Mouse (Mus musculus): Measurements from ENCODE around the gene Rnf217. TPM values are rescaled to one million over a fixed set of nuclear protein-coding genes. Genes with fewer than 3 reads are reported as not detected.
A peak's percentile ranks its signal among the peaks of the same experiment; 100 is the strongest.

Gene Rnf217
- polyA plus RNA-seq, 1 experiment from 2014 or later, result 1.5 TPM

DNA sequence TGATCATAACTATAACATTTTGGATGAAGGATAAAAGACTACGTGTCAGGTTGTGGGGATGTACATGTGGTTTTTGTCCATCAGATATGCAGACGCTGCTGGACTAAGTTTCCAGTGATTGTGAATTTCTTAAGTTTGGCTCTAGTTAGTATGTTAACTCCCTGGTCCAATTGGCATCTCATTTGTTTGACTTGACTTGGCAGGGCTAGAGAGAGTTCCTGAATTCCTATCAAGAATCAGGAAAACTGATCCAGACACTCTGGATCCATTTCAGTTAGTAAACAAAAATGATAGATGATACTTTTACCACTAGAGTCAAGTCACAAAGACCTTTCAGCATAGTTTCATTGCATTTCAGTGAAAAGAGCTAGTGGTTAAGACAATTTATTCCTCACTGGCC lies 112.1 kb downstream of the Rnf217 start:
- Histone ChIP-seq H3K9ac (ENCODE audit: low read depth, low read length) (no peak overlapping the region), H3K36me3 (ENCODE audit: control insufficient read depth, insufficient read depth, low read length) (0 out of 2 replicates have a peak, but pooled peaks cover 5% of the 10 kb centered on the region), H3K9me3 (replicated peaks; ENCODE audit: control insufficient read depth, low read length, poor library complexity, severe bottlenecking) (no peaks in the 10 kb centered on the region), H3K4me1 (ENCODE audit: control insufficient read depth, insufficient read depth, low read length) (no peaks in the 10 kb centered on the region), H3K4me3 (ENCODE audit: low read depth, low read length) (no peak overlapping the region), H3K4me2 (ENCODE audit: low read length) (no peak overlapping the region), H3K27me3 (ENCODE audit: control insufficient read depth, insufficient read depth, low read depth, low read length) (no peaks in the 10 kb centered on the region), H3K27ac (ENCODE audit: low read length) (no peak overlapping the region)
- 91% methylated on average over 2 of the region's 2 CpGs for WGBS
- no peak for ATAC-seq

GRCm38 (mm10) chr10:31495826-31496225 lies 113.2 kb downstream of the Rnf217 start:
- H3K4me1 ChIP-seq (ENCODE audit: control insufficient read depth, insufficient read depth, low read length), result no peaks in the 10 kb centered on the region
- H3K27ac ChIP-seq (ENCODE audit: low read length), result no peak overlapping the region
- no peak overlapping the region for H3K4me2 ChIP-seq (ENCODE audit: low read length)
- H3K9ac ChIP-seq (ENCODE audit: low read depth, low read length), result no peak overlapping the region
- H3K4me3 ChIP-seq (ENCODE audit: low read depth, low read length), result no peak overlapping the region
- H3K9me3 ChIP-seq (replicated peaks; ENCODE audit: control insufficient read depth, low read length, poor library complexity, severe bottlenecking), result no peaks in the 10 kb centered on the region
- ATAC-seq, result no peak
- 89% methylated on average over 3 of the region's 3 CpGs for WGBS
- no peaks in the 10 kb centered on the region for H3K27me3 ChIP-seq (ENCODE audit: control insufficient read depth, insufficient read depth, low read depth, low read length)
- 0 out of 2 replicates have a peak, but pooled peaks cover 5% of the 10 kb centered on the region for H3K36me3 ChIP-seq (ENCODE audit: control insufficient read depth, insufficient read depth, low read length)

- no peaks in the 10 kb centered on the region for H3K4me1 ChIP-seq (ENCODE audit: control insufficient read depth, insufficient read depth, low read length)
- 94% methylated on average over 1 of the region's 1 CpGs for WGBS
- no peak overlapping the region for H3K27ac ChIP-seq (ENCODE audit: low read length)
- no peak overlapping the region for H3K9ac ChIP-seq (ENCODE audit: low read depth, low read length)
- no peak overlapping the region for H3K4me2 ChIP-seq (ENCODE audit: low read length)
- H3K9me3 ChIP-seq (replicated peaks; ENCODE audit: control insufficient read depth, low read length, poor library complexity, severe bottlenecking), result no peaks in the 10 kb centered on the region
- no peak for ATAC-seq
- H3K36me3 ChIP-seq (ENCODE audit: control insufficient read depth, insufficient read depth, low read length), result 0 out of 2 replicates have a peak, but pooled peaks cover 5% of the 10 kb centered on the region
- H3K27me3 ChIP-seq (ENCODE audit: control insufficient read depth, insufficient read depth, low read depth, low read length), result no peaks in the 10 kb centered on the region
- H3K4me3 ChIP-seq (ENCODE audit: low read depth, low read length), result no peak overlapping the region
Observed at GRCm38 (mm10) chr10:31494296-31494695, 114.7 kb downstream of the Rnf217 start.

DNA sequence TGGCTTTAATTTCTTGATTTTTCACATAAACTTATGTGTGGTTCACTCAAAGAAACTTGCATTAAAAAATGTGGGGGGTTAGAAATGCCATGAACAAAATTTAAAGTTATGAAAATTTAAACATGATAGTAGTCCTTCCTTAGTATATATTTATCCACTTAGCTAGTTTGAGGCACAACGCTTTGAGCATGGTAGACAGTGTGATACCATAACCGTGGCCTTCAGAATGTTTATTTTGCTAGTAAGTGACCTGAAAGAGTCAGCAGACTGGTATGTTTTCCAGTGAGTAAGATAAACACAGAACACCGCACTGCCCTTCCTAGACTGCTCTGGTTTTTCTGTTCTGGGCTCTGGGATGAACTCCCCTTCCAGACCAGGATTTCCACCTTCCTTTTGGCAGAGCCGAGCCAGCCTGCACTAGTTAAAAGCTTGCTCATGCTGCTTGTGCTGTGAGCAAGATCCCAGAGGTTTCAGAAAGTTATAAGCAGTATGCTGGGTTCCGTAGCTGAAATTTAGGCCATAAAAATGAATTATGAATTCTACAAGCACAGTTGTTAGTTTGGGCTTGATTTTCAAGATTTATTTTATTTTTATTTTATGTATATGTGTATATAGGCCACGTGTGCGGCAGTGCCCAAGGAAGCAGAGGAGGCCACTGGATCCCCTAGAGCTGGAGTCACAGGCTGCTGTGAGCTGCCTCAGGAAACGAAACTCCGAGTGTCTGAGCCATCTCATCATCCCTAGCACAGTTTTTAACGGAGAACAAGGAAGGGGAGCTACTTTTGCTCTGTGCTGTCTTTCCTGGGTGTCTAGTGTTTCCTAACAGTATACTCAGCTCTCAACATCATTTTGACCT lies 141.7 kb downstream of the Rnf217 start:
- Histone ChIP-seq H3K9ac (ENCODE audit: low read depth, low read length) (no peak overlapping the region), H3K36me3 (ENCODE audit: control insufficient read depth, insufficient read depth, low read length) (no peaks in the 10 kb centered on the region), H3K4me3 (ENCODE audit: low read depth, low read length) (no peak overlapping the region), H3K27ac (ENCODE audit: low read length) (no peak overlapping the region), H3K4me2 (ENCODE audit: low read length) (no peak overlapping the region), H3K27me3 (ENCODE audit: control insufficient read depth, insufficient read depth, low read depth, low read length) (no peaks in the 10 kb centered on the region), H3K9me3 (replicated peaks; ENCODE audit: control insufficient read depth, low read length, poor library complexity, severe bottlenecking) (no peaks in the 10 kb centered on the region), H3K4me1 (ENCODE audit: control insufficient read depth, insufficient read depth, low read length) (no peaks in the 10 kb centered on the region)
- ATAC-seq, result no peak
- WGBS, result 81% methylated on average over 10 of the region's 10 CpGs

- WGBS, result 82% methylated on average over 6 of the region's 6 CpGs
- H3K4me2 ChIP-seq (ENCODE audit: low read length), result no peak overlapping the region
Observed at GRCm38 (mm10) chr10:31465840-31466541, 143.0 kb downstream of the Rnf217 start.

GRCm38 (mm10) chr10:31465424-31465823 lies 143.6 kb downstream of the Rnf217 start:
- H3K4me3 ChIP-seq (ENCODE audit: low read depth, low read length), result no peak overlapping the region
- 85% methylated on average over 4 of the region's 4 CpGs for WGBS
- no peak for ATAC-seq

More at GRCm38 (mm10) chr10:31465840-31466541, 143.0 kb downstream of the Rnf217 start:
- Histone ChIP-seq H3K4me1 (ENCODE audit: control insufficient read depth, insufficient read depth, low read length) (no peaks in the 10 kb centered on the region), H3K9me3 (replicated peaks; ENCODE audit: control insufficient read depth, low read length, poor library complexity, severe bottlenecking) (no peaks in the 10 kb centered on the region), H3K36me3 (ENCODE audit: control insufficient read depth, insufficient read depth, low read length) (no peaks in the 10 kb centered on the region), H3K27ac (ENCODE audit: low read length) (no peak overlapping the region), H3K4me3 (ENCODE audit: low read depth, low read length) (no peak overlapping the region), H3K27me3 (ENCODE audit: control insufficient read depth, insufficient read depth, low read depth, low read length) (no peaks in the 10 kb centered on the region), H3K9ac (ENCODE audit: low read depth, low read length) (no peak overlapping the region)
- ATAC-seq, result 0 out of 2 replicates have a peak, but pooled peaks have one; percentile 45

DNA sequence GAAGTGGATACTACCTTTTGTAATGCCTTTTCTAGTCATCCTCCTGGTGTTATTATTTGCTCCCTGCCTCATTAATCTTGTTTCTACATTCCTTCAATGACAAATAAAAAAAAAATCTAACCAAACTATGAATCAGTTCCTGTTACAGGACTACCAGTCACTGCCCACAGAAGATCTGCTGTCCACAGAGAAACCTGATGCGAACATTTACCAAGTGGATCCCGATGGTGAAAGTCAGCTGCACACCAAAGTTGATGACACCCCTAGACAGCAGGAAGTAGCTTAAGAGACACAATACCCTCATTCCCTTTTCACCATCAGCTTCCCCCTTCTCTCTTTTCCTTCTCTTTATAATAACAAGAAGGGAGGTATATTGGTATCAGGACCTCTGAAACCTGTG lies 145.9 kb downstream of the Rnf217 start:
- no peak overlapping the region for H3K27ac ChIP-seq (ENCODE audit: low read length)
- no peak overlapping the region for H3K9ac ChIP-seq (ENCODE audit: low read depth, low read length)
- H3K4me3 ChIP-seq (ENCODE audit: low read depth, low read length), result no peak overlapping the region
- no peak for ATAC-seq
- no peaks in the 10 kb centered on the region for H3K9me3 ChIP-seq (replicated peaks; ENCODE audit: control insufficient read depth, low read length, poor library complexity, severe bottlenecking)
- H3K36me3 ChIP-seq (ENCODE audit: control insufficient read depth, insufficient read depth, low read length), result no peaks in the 10 kb centered on the region
- 92% methylated on average over 2 of the region's 2 CpGs for WGBS
- H3K4me1 ChIP-seq (ENCODE audit: control insufficient read depth, insufficient read depth, low read length), result no peaks in the 10 kb centered on the region
- no peak overlapping the region for H3K4me2 ChIP-seq (ENCODE audit: low read length)
- no peaks in the 10 kb centered on the region for H3K27me3 ChIP-seq (ENCODE audit: control insufficient read depth, insufficient read depth, low read depth, low read length)

More at GRCm38 (mm10) chr10:31465424-31465823, 143.6 kb downstream of the Rnf217 start:
- Histone ChIP-seq H3K4me1 (ENCODE audit: control insufficient read depth, insufficient read depth, low read length) (no peaks in the 10 kb centered on the region), H3K27me3 (ENCODE audit: control insufficient read depth, insufficient read depth, low read depth, low read length) (no peaks in the 10 kb centered on the region), H3K4me2 (ENCODE audit: low read length) (no peak overlapping the region), H3K36me3 (ENCODE audit: control insufficient read depth, insufficient read depth, low read length) (no peaks in the 10 kb centered on the region), H3K9me3 (replicated peaks; ENCODE audit: control insufficient read depth, low read length, poor library complexity, severe bottlenecking) (no peaks in the 10 kb centered on the region), H3K9ac (ENCODE audit: low read depth, low read length) (no peak overlapping the region), H3K27ac (ENCODE audit: low read length) (no peak overlapping the region)

DNA sequence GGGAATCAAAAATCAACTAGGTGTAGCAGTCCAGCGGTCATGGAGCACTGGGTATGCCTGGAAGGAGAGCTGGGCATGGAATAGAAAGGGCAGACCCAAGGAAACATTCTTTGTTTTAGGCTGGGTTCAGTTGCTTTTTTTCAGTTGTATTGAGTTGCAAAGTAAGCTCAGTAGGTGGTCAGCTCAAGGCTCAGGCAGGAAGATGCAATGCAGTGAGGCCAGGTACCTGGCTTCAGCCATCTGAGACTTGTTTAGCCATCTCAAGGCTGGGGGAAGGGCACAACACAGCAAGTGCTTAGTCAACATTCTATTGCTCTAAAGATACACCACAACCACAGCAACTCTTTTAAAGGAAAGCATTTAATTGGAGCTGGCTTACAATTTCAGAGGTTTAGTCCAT lies 152.2 kb downstream of the Rnf217 start:
- no peak for ATAC-seq
- H3K36me3 ChIP-seq (ENCODE audit: control insufficient read depth, insufficient read depth, low read length), result no peaks in the 10 kb centered on the region
- 39% methylated on average over 1 of the region's 1 CpGs for WGBS
- H3K4me3 ChIP-seq (ENCODE audit: low read depth, low read length), result no peak overlapping the region
- H3K4me2 ChIP-seq (ENCODE audit: low read length), result no peak overlapping the region
- no peaks in the 10 kb centered on the region for H3K4me1 ChIP-seq (ENCODE audit: control insufficient read depth, insufficient read depth, low read length)
- H3K9ac ChIP-seq (ENCODE audit: low read depth, low read length), result no peak overlapping the region
- no peaks in the 10 kb centered on the region for H3K9me3 ChIP-seq (replicated peaks; ENCODE audit: control insufficient read depth, low read length, poor library complexity, severe bottlenecking)
- H3K27ac ChIP-seq (ENCODE audit: low read length), result no peak overlapping the region
- H3K27me3 ChIP-seq (ENCODE audit: control insufficient read depth, insufficient read depth, low read depth, low read length), result no peaks in the 10 kb centered on the region

GRCm38 (mm10) chr10:31447083-31447482 lies 161.9 kb downstream of the Rnf217 start:
- Histone ChIP-seq H3K9ac (ENCODE audit: low read depth, low read length) (no peak overlapping the region), H3K27ac (ENCODE audit: low read length) (no peak overlapping the region), H3K27me3 (ENCODE audit: control insufficient read depth, insufficient read depth, low read depth, low read length) (no peaks in the 10 kb centered on the region), H3K4me2 (ENCODE audit: low read length) (no peak overlapping the region), H3K9me3 (replicated peaks; ENCODE audit: control insufficient read depth, low read length, poor library complexity, severe bottlenecking) (no peaks in the 10 kb centered on the region), H3K4me3 (ENCODE audit: low read depth, low read length) (no peak overlapping the region), H3K4me1 (ENCODE audit: control insufficient read depth, insufficient read depth, low read length) (no peaks in the 10 kb centered on the region), H3K36me3 (ENCODE audit: control insufficient read depth, insufficient read depth, low read length) (no peaks in the 10 kb centered on the region)
- no peak for ATAC-seq
- WGBS, result 47% methylated on average over 1 of the region's 1 CpGs
